Mouse (Mus musculus): ENCODE measurements around the gene Igsf6.

DNA sequence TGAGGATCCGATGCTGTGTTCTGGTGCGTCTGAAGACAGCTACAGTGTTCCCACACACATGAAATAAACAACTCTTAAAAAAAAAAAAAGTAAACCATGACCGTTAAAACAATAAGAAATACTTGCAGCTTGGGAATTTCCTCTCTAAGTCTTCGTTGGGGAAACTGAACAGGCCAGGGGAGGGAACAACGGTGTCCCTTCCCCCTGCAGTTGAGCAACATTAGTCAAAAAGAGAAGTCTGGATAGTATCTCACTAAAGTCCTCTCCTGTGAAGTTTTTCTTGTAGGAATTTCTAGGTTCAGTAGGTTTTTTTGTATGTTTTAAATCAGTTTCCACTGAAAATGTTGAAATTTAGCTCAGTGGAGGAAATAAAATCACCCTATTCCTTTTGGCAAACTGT, 1.9 kb downstream of the Igsf6 start:
- TF ChIP-seq ZNF384 (IDR thresholded peaks at IDR 0.05; ENCODE audit: low read depth, low read length) = no peak
- TF ChIP-seq ZC3H11A (IDR thresholded peaks at IDR 0.05; ENCODE audit: borderline replicate concordance, low read depth, low read length) = no peak
- no peak for TF ChIP-seq HCFC1 (IDR thresholded peaks at IDR 0.05; ENCODE audit: borderline replicate concordance, insufficient read depth, low read length)

Data from ES-E14 (cell line).